Mouse (Mus musculus): ENCODE measurements around the gene Efna2.

Gene Efna2

DNA sequence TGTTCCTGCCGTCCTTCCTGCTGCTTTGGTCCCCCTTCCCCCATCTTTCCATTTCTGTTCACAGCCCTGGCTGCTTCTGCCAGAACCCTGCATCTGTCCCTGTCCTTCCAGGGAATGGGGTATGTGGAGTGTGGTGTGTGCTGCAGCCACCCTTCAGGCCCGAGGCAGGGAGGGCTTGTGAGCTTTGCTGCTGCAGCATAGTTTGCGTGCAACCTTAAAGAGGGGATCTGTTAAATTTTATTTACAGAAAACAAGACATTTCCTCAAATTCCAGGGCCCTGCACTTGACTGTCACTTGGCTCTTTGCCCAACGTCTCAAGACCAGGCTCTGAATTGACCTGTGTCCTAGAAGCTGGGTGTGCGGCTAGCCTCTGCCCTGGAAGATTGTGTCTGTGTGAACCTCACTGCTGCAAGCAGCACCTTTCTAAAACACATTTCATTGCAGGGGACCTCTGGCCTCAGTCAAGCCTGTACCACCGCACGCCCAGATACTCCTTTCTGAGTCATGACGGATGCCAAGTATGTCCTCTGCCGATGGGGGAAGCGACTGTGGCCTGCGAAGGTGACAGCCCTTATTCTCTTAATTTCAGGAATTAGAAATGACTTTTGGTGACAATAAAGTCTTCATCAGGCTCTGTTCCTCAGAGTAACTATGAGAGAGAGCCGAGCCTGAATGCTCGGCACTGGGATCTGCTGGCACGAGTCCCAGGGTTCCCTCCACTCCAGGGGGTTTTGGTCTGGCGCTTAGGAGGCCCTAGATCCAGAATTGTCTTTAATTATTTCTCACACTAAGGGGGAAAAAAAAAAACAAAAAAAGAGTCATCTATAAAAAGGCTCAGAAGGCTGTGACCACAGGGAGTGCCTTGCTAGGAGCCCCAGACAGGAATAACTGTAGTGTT is 48.8 kb downstream of the Efna2 start:
- DNase-seq (ENCODE audit: low spot score in 2 of 2) = peak in 1 of 2 experiments; percentile 32

DNA sequence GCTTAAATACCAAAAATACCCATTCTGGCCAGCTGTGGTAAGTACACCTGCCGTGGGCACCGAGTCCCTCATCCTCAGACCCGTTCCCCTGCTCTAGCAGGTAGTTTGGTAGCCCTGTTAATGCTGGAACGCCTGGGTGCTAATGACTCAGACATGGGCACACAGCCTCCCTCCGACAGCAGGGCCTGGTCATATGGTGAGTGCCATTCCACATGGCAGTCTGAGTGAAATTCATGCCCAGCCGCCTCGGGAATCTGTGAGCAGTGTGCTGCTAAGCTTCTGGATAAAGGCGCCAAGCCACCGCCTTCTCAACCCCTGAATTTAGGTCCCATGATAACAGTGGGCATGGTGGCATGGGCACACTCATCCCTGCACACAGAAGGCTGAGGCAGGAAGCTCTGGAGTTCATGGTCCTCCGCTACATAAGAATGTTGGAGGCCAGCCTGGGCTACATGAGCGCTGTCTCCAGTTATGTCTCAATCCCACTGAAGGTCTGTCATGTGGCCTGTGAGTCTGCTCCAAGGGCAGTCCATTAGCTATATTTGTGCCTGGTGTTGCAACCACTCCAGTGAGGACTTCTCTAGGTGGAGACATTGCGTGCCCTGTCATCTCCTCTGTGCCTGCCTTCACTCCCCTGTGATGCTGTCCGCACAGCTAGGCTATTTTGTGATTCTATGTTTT is 57.0 kb downstream of the Efna2 start:
- no peak for DNase-seq (ENCODE audit: low spot score in 2 of 2)

DNA sequence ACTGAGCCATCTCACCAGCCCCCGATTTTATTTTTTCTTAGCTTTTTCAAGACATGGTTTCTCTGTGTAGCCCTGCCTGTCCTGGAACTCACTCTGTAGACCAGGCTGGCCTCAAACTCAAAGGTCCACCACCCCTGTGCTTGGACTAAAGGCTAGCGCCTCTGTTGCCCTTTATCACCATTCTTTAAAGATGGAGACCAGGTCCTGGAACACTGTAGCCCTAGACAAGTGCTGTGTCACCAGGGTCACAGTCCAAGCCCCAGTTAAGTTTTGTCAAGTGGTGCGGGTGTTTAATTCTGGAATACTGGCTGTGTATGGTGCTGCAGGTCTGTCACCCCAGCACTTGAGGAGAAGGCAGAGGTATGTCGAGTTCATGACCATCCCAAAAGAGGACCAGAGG is 57.7 kb downstream of the Efna2 start:
- no peak for DNase-seq (ENCODE audit: low spot score in 2 of 2)

DNA sequence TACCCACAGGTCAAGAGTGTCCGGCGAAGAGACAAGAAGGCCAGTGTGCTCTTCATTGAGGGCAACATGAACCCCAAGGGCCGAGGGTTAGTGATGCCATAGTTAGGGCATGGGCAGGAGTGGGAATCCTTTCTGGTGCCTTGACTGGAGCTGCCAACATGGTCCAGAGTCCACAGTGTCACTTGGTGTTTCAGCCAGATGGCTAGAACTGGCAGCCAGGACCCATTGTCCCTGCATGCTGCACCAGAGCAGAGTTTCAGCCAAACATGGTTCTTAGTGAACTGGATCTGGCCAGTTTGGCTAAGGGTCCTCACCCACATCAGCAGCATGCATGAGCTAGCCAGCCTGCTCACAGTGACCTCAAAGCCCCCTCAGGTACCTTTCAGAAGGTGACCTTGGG is 59.0 kb downstream of the Efna2 start:
- no peak for DNase-seq (ENCODE audit: low spot score in 2 of 2)

All from cerebellum, postnatal 4 days (tissue).